Mouse (Mus musculus): ENCODE measurements around the gene Rbm20. TPM values are rescaled to one million over a fixed set of nuclear protein-coding genes. Genes with fewer than 3 reads are reported as not detected.

The Rbm20 gene
- total and polyA plus RNA-seq, 3 experiments, result 0.36 to 2.6 (median 2.3) TPM

DNA sequence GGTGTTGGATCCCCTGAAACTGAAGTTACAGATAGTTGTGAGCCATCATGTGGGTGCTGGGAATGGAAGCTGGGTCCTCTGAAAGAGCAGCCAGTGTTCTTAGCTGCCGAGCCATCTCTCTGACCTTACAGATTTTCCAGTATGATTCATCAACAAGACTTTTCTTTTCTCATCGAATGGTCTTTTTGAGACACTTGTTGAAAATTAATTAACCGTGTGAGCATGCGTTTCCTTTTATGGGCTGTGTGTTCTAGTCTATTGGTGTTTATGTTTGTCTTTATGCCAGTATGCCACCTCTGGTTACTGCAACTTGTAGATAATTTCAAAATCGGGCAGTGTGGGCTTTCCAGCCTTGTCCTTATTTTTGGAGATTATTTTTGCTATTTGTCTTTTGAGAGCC lies 45.1 kb downstream of the Rbm20 start:
- Histone ChIP-seq H3K36me3 (replicated peaks) (no peaks in the 10 kb centered on the region), H3K27me3 (ENCODE audit: insufficient read depth, low read length) (peaks cover 17% of the 10 kb centered on the region)
- ATAC-seq (ENCODE audit: extremely low read depth, insufficient number of reproducible peaks, low FRiP score, poor library complexity, severe bottlenecking), result no peak

DNA sequence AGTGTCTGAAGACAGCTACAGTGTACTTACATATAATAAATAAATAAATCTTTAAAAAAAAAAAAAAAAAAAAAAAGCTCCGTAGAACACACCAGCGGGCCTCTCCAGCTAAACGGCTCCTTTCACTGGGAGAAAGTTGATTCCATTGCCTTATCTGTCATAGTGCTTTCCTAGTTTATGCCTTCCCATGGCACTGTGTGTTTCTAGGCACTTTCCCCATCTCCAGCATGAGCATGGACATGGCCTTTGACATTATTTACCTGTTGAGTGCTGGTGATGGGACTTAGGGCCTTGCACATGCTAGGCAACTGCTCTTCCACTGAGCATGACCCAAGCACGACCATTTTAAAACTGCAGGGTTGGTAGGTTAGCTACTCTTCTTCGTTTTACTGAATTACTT lies 46.9 kb downstream of the Rbm20 start:
- no peaks in the 10 kb centered on the region for H3K9me3 ChIP-seq (replicated peaks)
- H3K27me3 ChIP-seq (ENCODE audit: insufficient read depth, low read length), result peaks cover 21% of the 10 kb centered on the region
- no peaks in the 10 kb centered on the region for H3K4me1 ChIP-seq (ENCODE audit: insufficient read depth, low read depth, low read length)
- no peaks in the 10 kb centered on the region for H3K36me3 ChIP-seq (replicated peaks)
- TF ChIP-seq CTCF (IDR thresholded peaks at IDR 0.05; ENCODE audit: low read depth, low read length) (no peak), GATA2 (IDR thresholded peaks at IDR 0.05; ENCODE audit: borderline replicate concordance, low read depth, low read length) (no peak), GATA1 (IDR thresholded peaks at IDR 0.05; ENCODE audit: borderline replicate concordance, low read length) (no peak), POLR2AphosphoS5 (IDR thresholded peaks at IDR 0.05; ENCODE audit: insufficient replicate concordance, low read depth, low read length) (no peak), TAL1 (conservative IDR thresholded peaks at IDR 0.05; ENCODE audit: low read depth, low read length) (no peak)
- no peak overlapping the region for H3K4me3 ChIP-seq (ENCODE audit: low read depth, low read length)
- no peak for ATAC-seq (ENCODE audit: extremely low read depth, insufficient number of reproducible peaks, low FRiP score, poor library complexity, severe bottlenecking)
- no peak for DNase-seq (ENCODE audit: low spot score)

More for the DNA sequence above, 45.1 kb downstream of the Rbm20 start:
- TF ChIP-seq CTCF (IDR thresholded peaks at IDR 0.05; ENCODE audit: low read depth, low read length), result no peak
- TF ChIP-seq TAL1 (conservative IDR thresholded peaks at IDR 0.05; ENCODE audit: low read depth, low read length), result no peak
- no peak for TF ChIP-seq POLR2AphosphoS5 (IDR thresholded peaks at IDR 0.05; ENCODE audit: insufficient replicate concordance, low read depth, low read length)
- TF ChIP-seq GATA2 (IDR thresholded peaks at IDR 0.05; ENCODE audit: borderline replicate concordance, low read depth, low read length), result no peak
- no peak for TF ChIP-seq GATA1 (IDR thresholded peaks at IDR 0.05; ENCODE audit: borderline replicate concordance, low read length)
- H3K9me3 ChIP-seq (replicated peaks), result no peaks in the 10 kb centered on the region
- no peak for DNase-seq (ENCODE audit: low spot score)
- H3K4me3 ChIP-seq (ENCODE audit: low read depth, low read length), result no peak overlapping the region
- H3K4me1 ChIP-seq (ENCODE audit: insufficient read depth, low read depth, low read length), result no peaks in the 10 kb centered on the region

DNA sequence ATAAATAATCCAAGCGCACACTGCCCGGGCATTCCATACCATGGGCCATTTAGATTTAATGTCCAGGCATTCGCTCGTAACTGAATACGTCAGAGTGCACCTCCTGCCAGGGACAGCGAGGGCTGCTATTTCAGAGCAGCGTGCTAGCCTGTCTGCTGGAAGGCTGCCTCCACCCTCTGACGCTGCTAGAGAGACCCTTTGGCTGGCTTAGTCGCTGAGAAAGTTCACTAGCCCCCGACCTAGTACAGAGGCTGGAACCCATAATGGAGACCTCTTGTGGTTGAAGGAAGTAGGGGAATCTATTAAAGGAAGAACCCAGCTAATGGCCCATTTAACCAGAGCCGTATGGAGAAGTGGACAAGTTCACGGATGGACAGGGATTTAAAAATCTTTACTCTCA lies 49.2 kb downstream of the Rbm20 start:
- no peaks in the 10 kb centered on the region for H3K4me1 ChIP-seq (ENCODE audit: insufficient read depth, low read depth, low read length)
- H3K9me3 ChIP-seq (replicated peaks), result no peaks in the 10 kb centered on the region
- ATAC-seq (ENCODE audit: extremely low read depth, insufficient number of reproducible peaks, low FRiP score, poor library complexity, severe bottlenecking) (no peak), DNase-seq (ENCODE audit: low spot score) (no peak)
- no peaks in the 10 kb centered on the region for H3K36me3 ChIP-seq (replicated peaks)
- no peak for TF ChIP-seq CTCF (IDR thresholded peaks at IDR 0.05; ENCODE audit: low read depth, low read length)
- no peak for TF ChIP-seq GATA2 (IDR thresholded peaks at IDR 0.05; ENCODE audit: borderline replicate concordance, low read depth, low read length)
- no peak for TF ChIP-seq POLR2AphosphoS5 (IDR thresholded peaks at IDR 0.05; ENCODE audit: insufficient replicate concordance, low read depth, low read length)
- TF ChIP-seq GATA1 (IDR thresholded peaks at IDR 0.05; ENCODE audit: borderline replicate concordance, low read length), result no peak
- no peak for TF ChIP-seq TAL1 (conservative IDR thresholded peaks at IDR 0.05; ENCODE audit: low read depth, low read length)
- H3K4me3 ChIP-seq (ENCODE audit: low read depth, low read length), result no peak overlapping the region
- peaks cover 28% of the 10 kb centered on the region for H3K27me3 ChIP-seq (ENCODE audit: insufficient read depth, low read length)

DNA sequence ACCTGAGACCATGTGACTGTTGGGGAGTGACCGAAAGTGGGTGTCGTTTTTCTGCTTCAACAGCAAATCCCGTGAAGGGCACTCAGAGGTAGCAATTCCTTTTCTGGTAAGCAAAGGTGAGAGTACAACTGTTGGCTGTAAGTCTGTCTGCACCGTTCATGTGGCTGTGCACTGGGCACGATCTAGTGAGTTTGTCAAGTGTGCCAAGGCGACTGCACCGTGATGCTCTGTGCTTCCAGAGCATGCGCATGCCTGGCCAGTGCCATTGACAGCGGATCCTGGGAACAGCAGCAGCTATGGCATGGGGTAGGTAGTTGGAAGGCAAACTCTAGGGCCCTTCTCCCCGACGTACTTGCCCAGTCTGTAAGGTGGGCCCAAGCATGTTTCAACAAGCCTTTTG lies 49.6 kb downstream of the Rbm20 start:
- Histone ChIP-seq H3K36me3 (replicated peaks) (no peaks in the 10 kb centered on the region), H3K4me1 (ENCODE audit: insufficient read depth, low read depth, low read length) (no peaks in the 10 kb centered on the region), H3K9me3 (replicated peaks) (no peaks in the 10 kb centered on the region), H3K27me3 (ENCODE audit: insufficient read depth, low read length) (peaks cover 26% of the 10 kb centered on the region), H3K4me3 (ENCODE audit: low read depth, low read length) (no peak overlapping the region)
- TF ChIP-seq GATA2 (IDR thresholded peaks at IDR 0.05; ENCODE audit: borderline replicate concordance, low read depth, low read length) (no peak), GATA1 (IDR thresholded peaks at IDR 0.05; ENCODE audit: borderline replicate concordance, low read length) (no peak), TAL1 (conservative IDR thresholded peaks at IDR 0.05; ENCODE audit: low read depth, low read length) (no peak), CTCF (IDR thresholded peaks at IDR 0.05; ENCODE audit: low read depth, low read length) (no peak), POLR2AphosphoS5 (IDR thresholded peaks at IDR 0.05; ENCODE audit: insufficient replicate concordance, low read depth, low read length) (no peak)
- ATAC-seq (ENCODE audit: extremely low read depth, insufficient number of reproducible peaks, low FRiP score, poor library complexity, severe bottlenecking) (no peak), DNase-seq (ENCODE audit: low spot score) (no peak)

DNA sequence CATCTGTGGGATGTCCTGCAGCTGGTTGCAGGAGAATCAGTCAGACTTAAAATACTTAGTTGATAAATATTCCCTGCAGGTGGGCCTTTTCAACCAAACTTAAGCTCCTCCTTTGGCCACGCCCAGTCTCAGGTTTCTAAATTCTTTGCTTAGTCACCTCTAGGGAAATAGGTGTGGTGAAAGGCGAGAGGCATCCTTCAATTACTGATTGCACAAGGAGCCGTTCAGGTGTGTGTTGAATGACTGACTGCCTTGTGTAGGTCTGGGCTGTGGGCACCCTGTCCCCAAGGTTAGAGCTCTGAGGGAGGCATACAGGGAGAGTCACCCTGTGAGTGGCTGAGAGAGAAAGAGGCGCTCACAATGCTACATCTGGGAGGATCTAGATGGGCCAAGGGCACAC lies 50.2 kb downstream of the Rbm20 start:
- Histone ChIP-seq H3K27me3 (ENCODE audit: insufficient read depth, low read length) (peaks cover 24% of the 10 kb centered on the region), H3K4me3 (ENCODE audit: low read depth, low read length) (no peak overlapping the region), H3K36me3 (replicated peaks) (no peaks in the 10 kb centered on the region), H3K9me3 (replicated peaks) (no peaks in the 10 kb centered on the region), H3K4me1 (ENCODE audit: insufficient read depth, low read depth, low read length) (no peaks in the 10 kb centered on the region)
- ATAC-seq (ENCODE audit: extremely low read depth, insufficient number of reproducible peaks, low FRiP score, poor library complexity, severe bottlenecking), result no peak
- TF ChIP-seq GATA1 (IDR thresholded peaks at IDR 0.05; ENCODE audit: borderline replicate concordance, low read length) (no peak), TAL1 (conservative IDR thresholded peaks at IDR 0.05; ENCODE audit: low read depth, low read length) (no peak), POLR2AphosphoS5 (IDR thresholded peaks at IDR 0.05; ENCODE audit: insufficient replicate concordance, low read depth, low read length) (no peak), GATA2 (IDR thresholded peaks at IDR 0.05; ENCODE audit: borderline replicate concordance, low read depth, low read length) (no peak), CTCF (IDR thresholded peaks at IDR 0.05; ENCODE audit: low read depth, low read length) (no peak)
- DNase-seq (ENCODE audit: low spot score), result no peak

DNA sequence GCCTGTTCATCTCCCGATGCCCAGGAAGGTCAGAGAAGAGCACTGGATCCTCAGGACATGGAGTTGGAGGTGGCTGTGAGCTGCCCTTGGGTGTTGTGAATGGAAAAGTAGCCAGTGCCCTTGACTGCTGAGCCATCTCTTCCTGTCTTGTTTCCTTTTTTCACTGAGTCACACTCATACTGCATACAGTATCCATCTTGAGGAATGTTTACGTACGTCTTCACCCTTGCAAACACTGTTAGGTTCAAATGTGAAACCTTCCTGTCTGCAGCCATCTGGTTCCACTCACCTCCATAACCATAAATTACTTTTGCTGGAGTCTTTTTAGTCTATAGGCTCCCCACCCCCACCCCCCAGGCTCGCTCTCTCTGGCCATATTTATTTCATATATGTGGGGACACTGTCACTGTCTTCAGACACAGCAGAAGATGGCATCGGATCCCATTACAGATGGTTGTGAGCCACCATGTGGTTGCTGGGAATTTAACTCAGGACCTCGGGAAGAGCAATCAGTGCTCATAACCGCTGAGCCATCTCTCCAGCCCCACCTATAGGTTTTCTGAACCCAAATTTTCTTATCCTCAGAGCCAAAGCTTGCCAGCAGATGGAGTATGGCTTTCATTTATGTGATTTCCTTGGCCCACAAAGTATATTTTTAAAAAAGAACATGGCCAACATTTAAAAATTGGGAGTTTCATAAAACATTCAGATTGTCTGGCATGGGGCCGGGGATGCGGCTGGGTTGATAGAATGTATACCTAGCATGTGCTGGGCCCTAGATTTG lies 51.0 kb downstream of the Rbm20 start:
- no peak for ATAC-seq (ENCODE audit: extremely low read depth, insufficient number of reproducible peaks, low FRiP score, poor library complexity, severe bottlenecking)
- H3K36me3 ChIP-seq (replicated peaks), result no peaks in the 10 kb centered on the region
- no peaks in the 10 kb centered on the region for H3K4me1 ChIP-seq (ENCODE audit: insufficient read depth, low read depth, low read length)
- no peaks in the 10 kb centered on the region for H3K9me3 ChIP-seq (replicated peaks)
- no peak for TF ChIP-seq TAL1 (conservative IDR thresholded peaks at IDR 0.05; ENCODE audit: low read depth, low read length)
- TF ChIP-seq CTCF (IDR thresholded peaks at IDR 0.05; ENCODE audit: low read depth, low read length), result no peak
- no peak for TF ChIP-seq GATA1 (IDR thresholded peaks at IDR 0.05; ENCODE audit: borderline replicate concordance, low read length)
- peaks cover 28% of the 10 kb centered on the region for H3K27me3 ChIP-seq (ENCODE audit: insufficient read depth, low read length)
- no peak for DNase-seq (ENCODE audit: low spot score)
- no peak overlapping the region for H3K4me3 ChIP-seq (ENCODE audit: low read depth, low read length)

Measured in G1E (cell line).